Mouse (Mus musculus) adrenal gland (tissue): ENCODE results near the gene Usp53.

Source experiments
- intact Hi-C: fragments of 180-260 bp; cut with DNase I; formaldehyde crosslinking; loops from one replicate; pipeline ENCODE4 v1.15.1; 2025
- microRNA-seq, 2 experiments: library from miRNA; unstranded; fragments of <30 nt; microRNA quantifications; one replicate each; pipeline ENCODE4; 2019

Gene Usp53

GRCm38 (mm10) chr3:122888371-122888819 is 95.9 kb downstream of the Usp53 start:
- intact Hi-C loops = no loop called here

DNA sequence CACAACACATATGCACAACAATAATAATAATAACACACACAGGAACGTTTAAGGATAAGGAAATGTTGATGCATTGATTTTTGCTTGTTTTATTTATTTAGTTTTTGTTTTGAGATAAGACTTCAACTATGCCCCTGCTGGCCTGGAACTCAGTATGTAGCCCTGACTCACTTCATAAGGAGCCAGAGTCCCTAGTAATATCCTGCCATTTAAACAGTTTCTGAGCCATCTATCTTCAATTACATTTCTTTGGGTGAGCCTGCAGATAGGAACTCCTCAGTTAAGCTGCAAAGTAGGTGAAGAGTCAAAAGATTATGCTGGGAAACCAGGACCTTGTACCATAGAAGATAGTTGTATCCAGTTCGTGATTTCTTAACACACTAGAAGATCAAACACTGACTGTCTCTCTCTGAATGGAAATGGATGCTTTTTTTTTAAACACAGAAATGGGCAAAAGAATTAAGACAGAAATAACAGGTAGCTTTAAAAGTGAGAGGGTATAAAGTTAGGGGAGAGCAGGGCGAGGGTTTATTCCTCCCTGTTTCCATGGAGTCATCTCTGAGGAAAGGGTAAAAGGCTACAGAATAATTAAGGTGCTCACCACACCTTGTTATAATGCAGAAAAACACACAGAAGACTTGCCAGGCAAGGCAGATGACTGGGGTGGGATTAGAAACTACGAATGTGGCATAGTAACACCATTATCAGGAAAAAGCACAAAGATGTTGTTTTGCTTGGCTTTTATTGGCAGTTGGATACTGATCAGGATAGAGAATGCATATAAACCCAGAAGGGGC is 96.6 kb downstream of the Usp53 start:
- intact Hi-C loops = no loop called here

Small RNA genes within 50 kb of the gene (microRNA-seq; reads per million reads assigned to microRNA genes)
- gene Gm22066 = 0 reads per million in 2 experiments
